Mouse (Mus musculus) macrophage (primary cell): ENCODE results near the gene Myo7a. TPM values are rescaled to one million over a fixed set of nuclear protein-coding genes. Genes with fewer than 3 reads are reported as not detected.

Source experiments
- H3K27ac ChIP-seq: fragments of 350-480 bp; formaldehyde crosslinking; 2 replicates; pipeline ENCODE4 v1.9.0; 2021
- H3K36me3 ChIP-seq: fragments of 350-480 bp; formaldehyde crosslinking; 2 replicates; pipeline ENCODE4 v1.9.0; 2021; ENCODE audit errors: inconsistent target
- H3K4me3 ChIP-seq: fragments of 350-480 bp; formaldehyde crosslinking; 2 replicates; pipeline ENCODE4 v1.9.0; 2021; ENCODE audit errors: inconsistent target
- H3K79me2 ChIP-seq: fragments of 350-480 bp; formaldehyde crosslinking; 2 replicates; pipeline ENCODE4 v1.9.0; 2021; ENCODE audit errors: inconsistent target
- WGBS: methylation state at CpG from one replicate; pipeline ENCODE4 v1.1.7; 2026; ENCODE audit warnings: inconsistent platforms; ENCODE audit not compliant: missing documents; 5-methylcytosine and 5-hydroxymethylcytosine counted together
- polyA plus RNA-seq: library from polyadenylated mRNA; stranded (reverse); fragments of 250-400 nt; gene quantifications from 3 replicates; pipeline ENCODE4 v1.2.4, GENCODE M21; 2018; ENCODE audit warnings: inconsistent platforms
- total RNA-seq, 78 experiments: library from RNA; depleted of rRNA; stranded (reverse); fragments of 250-400 nt; gene quantifications; 1 replicate in 9 of 78; 2 replicates in 24 of 78; 3 replicates in 43 of 78; 4 replicates in 2 of 78; pipeline ENCODE4 v1.2.4; 2018; ENCODE audit warnings: inconsistent platforms in 56 of 78

Myo7a gene
- 100 to 1,000 TPM in 3 of 26 experiments, 10 to 100 TPM in 22, 1 to 10 TPM in 1; 6.6 to 104 (median 61.0) TPM for total RNA-seq (2018; cell fraction: chromatin; rRNA removed)
- 10 to 100 TPM; 12.8 to 41.8 (median 21.1) TPM for total RNA-seq (2018; cell fraction: cytosol; rRNA removed)
- total RNA-seq (2018; cell fraction: nucleus; rRNA removed), result 100 to 1,000 TPM in 1 of 26 experiments, 10 to 100 TPM in 22, 1 to 10 TPM in 3; 6.1 to 122 (median 36.1) TPM
- 19.5 to 48.5 TPM (median 22.7 TPM) in 3 replicates for polyA plus RNA-seq

DNA sequence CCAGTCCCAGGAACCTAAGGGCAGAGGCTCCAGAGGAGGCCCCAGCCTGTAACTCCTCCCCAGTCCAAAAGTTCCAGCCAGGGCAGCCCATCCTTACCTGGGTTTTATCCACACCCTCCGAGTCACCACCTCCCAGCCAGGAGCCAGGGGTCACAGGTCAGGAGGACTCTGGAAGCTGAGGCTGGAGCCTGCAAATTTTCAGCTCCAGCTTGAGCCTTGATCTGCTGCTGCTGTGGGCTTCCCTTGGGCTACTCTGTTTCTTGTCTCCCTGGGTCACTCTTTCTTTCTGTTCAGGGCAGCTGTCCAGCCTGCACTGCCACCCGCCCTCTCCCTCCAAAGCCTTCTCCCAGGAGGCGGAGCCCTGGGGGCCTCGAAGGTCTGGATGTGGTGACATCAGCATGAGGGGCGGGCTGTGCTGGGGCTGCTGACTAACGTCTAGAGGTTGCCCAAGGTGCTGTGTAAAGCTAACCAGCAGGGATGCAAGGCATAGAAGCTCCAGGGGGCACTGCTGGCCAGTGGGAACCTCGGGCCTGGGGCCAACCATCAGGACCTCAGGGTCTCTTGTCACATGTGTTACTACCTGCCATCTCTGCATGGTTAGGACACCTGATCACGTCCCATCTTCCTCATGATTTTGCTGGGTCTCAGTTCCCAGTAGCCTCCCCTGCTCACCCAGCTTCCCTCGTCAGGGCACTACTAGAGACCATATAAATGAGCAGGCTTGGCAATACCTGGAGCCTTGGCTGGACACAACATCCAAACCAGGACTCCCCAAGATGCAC, at the start of gene Myo7a:
Gene Myo7a (minus strand): TSS at position 346 of the 782 bp plus-strand sequence.
- WGBS, result 72% methylated on average over 9 of the region's 9 CpGs
- Histone ChIP-seq H3K4me3 (no peak within 1 kb of the TSS), H3K27ac (no peak within 1 kb of the TSS), H3K36me3 (no peaks in the 10 kb centered on the region), H3K79me2 (no peaks in the 10 kb centered on the region)

DNA sequence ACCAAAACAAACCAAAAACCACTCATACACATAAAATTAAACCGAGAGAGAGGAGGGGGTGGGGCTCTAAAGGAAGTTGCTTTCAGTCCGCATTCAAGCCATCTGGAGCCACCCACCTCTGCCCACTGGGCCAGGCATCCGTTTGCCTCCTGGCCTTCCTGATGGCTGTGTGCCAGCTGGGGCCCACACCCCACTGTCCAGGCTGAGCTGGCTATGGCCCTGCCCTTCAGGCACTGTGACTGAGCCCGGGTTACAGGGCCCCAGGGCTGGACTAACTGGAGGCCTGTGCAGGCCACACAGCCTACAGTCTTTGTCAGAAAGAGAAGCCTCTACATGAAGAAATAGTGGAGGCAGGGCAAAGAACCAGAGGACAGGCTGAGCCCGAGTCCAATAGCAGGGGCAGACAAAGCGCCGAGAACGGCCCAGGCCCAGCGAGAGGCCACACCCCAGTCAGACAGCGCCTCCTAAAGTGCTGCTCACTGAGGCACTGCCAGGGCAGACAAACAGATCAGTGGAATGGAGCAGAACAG, 45.7 kb upstream of the Myo7a start:
- Histone ChIP-seq H3K36me3 (no peaks in the 10 kb centered on the region), H3K4me3 (no peak overlapping the region), H3K79me2 (peaks cover 5% of the 10 kb centered on the region; the same call in 1 of the 2 replicates), H3K27ac (peak overlapping the region; percentile 62)
- WGBS, result 17% methylated on average over 10 of the region's 10 CpGs

DNA sequence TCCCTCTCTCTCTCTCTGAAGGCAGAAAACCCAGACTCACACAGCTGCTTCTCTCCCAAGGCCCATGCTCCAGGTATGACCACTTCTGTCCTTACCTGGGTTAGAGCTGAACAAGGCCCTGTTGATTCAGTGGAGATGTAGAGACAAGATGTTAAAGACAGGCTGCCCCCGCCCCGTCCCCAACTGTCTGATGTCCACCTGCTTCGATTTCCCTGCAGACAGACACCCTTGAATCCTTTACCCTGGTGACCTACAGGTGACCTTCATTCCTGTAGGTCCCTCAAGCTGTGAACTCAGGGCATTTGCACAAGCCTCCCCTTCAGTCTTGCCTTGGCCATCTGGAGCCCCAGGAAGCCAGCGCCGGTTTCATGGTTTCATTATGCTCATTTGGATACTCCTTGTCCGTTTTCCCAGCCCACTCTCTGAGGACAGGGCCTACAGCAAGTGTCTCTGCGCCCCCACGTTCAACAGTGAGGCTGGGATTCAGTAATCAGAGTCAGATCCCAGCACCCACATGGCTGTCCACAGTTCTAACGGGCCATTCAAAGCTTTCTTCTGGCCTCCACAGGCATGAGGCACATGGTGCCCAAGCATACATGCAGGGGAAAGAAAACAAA, 45.2 kb upstream of the Myo7a start:
- H3K4me3 ChIP-seq, result no peak overlapping the region
- peaks cover 5% of the 10 kb centered on the region; the same call in 1 of the 2 replicates for H3K79me2 ChIP-seq
- H3K27ac ChIP-seq, result peak overlapping the region; percentile 62
- H3K36me3 ChIP-seq, result no peaks in the 10 kb centered on the region
- 70% methylated on average over 9 of the region's 9 CpGs for WGBS

DNA sequence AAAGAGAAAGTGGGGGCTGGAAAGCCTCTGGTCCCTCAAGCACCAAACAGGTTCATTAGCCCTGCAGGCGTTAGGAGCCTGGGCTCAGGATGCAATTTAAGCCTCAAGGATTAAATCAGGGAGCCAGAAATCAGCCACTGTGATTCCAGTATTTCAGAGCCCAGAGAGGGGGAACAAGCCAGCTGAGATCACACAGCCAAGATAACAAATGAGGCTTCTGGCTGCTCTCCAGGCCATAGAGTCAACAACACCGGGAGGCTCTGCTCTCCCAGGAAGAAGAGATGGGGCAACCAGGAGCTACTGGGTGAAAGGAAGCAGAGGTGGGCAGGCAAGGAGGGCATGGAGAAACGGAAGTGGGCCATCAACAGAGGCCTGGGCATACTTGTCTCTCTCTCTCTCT, 44.4 kb upstream of the Myo7a start:
- no peak overlapping the region for H3K27ac ChIP-seq
- WGBS, result 58% methylated on average over 3 of the region's 3 CpGs
- no peaks in the 10 kb centered on the region for H3K36me3 ChIP-seq
- H3K4me3 ChIP-seq, result no peak overlapping the region
- peaks cover 5% of the 10 kb centered on the region; the same call in 1 of the 2 replicates for H3K79me2 ChIP-seq

DNA sequence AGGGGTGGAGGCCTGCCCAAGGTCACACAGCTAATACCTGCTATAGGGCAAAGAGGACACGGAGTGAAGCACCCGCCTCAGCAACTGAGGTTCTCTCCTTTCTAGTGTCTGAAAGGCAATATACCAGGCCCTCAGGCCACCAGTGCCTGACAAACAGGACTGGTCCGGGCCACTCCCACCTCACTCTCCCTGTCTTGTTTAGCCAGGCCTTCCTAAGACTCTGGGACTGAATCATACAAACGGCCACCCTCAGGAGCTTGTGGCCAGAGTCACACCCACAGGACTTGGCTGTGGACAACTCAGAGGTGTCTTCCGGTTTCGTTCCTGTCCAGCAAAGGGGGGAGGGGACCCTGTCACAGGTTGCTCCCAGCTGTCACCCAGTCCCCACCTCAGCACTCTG, 42.9 kb upstream of the Myo7a start:
- no peak overlapping the region for H3K27ac ChIP-seq
- H3K4me3 ChIP-seq, result no peak overlapping the region
- H3K36me3 ChIP-seq, result no peaks in the 10 kb centered on the region
- WGBS, result 80% methylated on average over 6 of the region's 6 CpGs
- H3K79me2 ChIP-seq, result peaks cover 5% of the 10 kb centered on the region; the same call in 1 of the 2 replicates

DNA sequence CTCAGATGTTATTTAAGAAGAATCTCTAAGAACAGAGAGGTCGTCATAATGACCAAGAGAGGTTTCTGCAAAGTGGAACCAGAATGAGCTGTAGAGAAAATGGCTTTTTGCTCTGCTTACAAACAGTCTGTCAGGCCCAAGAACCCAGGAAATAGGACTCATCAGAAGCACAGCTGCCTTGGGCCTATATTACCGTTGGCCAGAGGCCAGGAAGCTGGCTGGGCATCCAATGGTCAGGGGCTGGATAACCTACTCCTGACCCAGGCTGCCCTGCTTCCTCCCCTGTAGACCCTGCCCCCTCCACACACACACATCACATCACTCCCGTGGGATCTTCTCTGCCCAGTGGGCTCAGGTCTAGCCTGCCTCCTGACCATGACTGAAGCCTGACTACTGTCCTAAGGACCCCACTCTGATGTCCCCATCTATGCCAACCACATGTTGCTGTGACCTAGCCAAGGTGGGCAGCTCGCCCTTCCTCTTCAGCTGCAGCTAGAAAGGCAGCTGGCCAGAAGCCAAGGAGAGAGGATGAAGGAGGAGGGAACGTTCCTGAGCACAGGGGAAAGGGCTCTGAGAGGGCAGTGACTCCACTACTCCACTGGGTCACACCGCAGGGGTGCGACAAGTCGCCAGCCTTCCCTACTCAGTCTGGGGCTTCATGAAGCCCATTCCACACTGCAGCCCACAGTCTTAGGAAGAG, 40.9 kb upstream of the Myo7a start:
- Histone ChIP-seq H3K36me3 (no peaks in the 10 kb centered on the region), H3K27ac (no peak overlapping the region), H3K79me2 (no peaks in the 10 kb centered on the region), H3K4me3 (no peak overlapping the region)
- WGBS, result 57% methylated on average over 8 of the region's 8 CpGs

DNA sequence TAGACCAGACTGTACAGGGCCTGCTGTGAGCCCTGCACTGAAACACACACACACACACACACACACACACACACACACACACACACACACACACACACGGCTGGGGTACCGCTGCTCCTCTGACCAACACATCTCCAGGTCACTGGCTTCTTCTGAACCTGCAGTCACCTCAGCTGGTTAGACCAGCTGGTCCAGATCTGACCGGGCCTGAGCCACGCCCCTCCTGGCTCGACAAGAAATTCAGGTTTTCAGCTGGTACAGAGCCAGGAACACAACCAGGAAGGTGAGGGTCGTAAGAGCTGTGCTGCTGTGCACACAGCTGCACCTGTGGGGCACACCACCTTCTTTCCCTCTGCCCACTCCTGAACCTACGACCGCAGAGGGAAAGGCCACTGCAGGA, 39.2 kb upstream of the Myo7a start:
- Histone ChIP-seq H3K27ac (no peak overlapping the region), H3K36me3 (no peaks in the 10 kb centered on the region), H3K4me3 (no peak overlapping the region), H3K79me2 (no peaks in the 10 kb centered on the region)
- 82% methylated on average over 6 of the region's 8 CpGs for WGBS

DNA sequence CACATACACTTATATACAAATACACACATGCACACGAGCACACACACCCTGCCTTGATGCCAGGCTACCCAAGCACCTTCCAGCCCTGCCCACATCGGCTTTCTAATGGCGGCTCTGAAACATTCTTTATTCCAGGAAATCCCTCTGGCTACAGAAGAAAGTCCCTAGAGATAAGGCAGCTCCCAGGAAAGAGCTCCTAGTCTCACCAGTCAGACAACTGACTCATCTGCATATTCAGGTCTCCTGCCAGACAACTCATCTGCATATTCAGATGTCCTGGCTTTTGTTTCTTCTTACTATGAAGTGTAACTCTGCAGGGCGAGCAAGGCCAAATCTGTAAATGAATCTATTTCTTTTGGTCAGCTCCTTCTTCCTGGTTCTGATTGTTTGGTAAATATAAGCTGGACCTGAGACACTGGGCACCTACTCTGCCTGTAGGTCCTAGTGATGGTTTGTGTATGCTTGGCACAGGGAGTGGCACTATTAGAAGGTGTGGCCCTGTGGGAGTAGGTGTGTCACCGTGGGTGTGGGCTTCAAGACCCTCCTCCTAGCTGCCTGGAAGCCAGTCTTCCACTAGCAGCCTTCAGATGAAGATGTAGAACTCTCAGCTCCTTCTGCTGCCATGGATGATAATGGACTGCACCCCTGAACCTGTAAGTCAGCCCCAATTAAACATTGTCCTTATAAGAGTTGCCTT, 38.5 kb upstream of the Myo7a start:
- no peak overlapping the region for H3K27ac ChIP-seq
- WGBS, result 90% methylated on average over 5 of the region's 5 CpGs
- H3K79me2 ChIP-seq, result no peaks in the 10 kb centered on the region
- no peaks in the 10 kb centered on the region for H3K36me3 ChIP-seq
- no peak overlapping the region for H3K4me3 ChIP-seq

DNA sequence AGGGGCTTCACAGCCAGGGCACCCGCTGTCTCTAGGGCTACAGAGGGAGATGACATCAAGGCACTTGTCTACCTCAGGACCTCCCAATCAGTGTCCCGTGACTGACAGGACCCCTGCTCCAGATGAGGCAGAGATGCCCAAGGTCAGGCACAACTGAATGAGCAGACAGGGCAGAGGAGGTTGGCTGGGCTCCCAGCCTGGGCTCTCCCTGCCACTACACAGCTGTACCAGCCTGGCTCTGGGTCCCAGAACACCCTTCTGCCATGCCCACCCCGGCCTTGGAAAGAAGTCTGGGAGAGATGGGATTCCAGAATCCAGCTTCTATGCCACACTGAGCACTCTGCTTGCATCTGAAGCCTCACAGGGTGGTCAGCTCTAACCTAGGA, 36.9 kb upstream of the Myo7a start:
- Histone ChIP-seq H3K4me3 (no peak overlapping the region), H3K79me2 (no peaks in the 10 kb centered on the region), H3K36me3 (no peaks in the 10 kb centered on the region), H3K27ac (no peak overlapping the region)
- WGBS, result 41% methylated on average over 2 of the region's 3 CpGs

DNA sequence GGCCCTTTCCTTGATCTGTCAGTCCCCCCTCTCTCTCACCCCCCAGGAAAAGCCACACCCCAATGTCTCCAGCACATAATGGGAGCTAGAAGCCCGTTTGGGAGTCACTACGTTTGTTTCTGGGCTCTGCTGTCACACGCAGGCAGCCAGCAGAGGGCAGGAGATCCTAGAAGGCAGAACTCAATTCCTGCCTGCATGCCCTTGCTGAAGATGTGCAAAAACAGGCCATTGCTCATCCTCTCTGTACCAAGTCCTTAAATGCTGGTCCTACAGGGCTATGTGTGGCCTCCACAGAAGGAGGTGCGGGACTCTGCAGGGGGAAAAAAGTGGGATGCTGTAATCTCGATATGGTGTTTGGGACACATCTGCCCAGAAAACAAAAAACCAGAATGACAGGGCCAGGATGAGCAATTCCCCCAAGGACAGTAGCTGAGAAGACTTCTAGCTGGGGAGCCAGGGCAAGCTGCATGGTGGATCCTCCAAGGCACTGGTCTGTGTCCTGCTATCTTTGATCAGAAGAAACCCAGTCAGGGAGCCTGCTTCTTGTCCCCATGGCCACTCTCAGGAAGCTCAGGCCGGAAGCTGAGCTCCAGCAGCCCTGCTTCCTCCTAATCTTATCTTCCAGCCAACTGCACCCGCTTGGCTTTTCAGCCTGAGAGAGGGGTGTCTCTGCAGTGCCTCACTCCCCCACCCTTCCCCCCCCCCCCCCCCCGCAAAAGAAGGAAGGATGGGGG, 36.4 kb upstream of the Myo7a start:
- Histone ChIP-seq H3K36me3 (no peaks in the 10 kb centered on the region), H3K4me3 (no peak overlapping the region), H3K27ac (peak overlapping the region; percentile 34), H3K79me2 (no peaks in the 10 kb centered on the region)
- 19% methylated on average over 8 of the region's 8 CpGs for WGBS

DNA sequence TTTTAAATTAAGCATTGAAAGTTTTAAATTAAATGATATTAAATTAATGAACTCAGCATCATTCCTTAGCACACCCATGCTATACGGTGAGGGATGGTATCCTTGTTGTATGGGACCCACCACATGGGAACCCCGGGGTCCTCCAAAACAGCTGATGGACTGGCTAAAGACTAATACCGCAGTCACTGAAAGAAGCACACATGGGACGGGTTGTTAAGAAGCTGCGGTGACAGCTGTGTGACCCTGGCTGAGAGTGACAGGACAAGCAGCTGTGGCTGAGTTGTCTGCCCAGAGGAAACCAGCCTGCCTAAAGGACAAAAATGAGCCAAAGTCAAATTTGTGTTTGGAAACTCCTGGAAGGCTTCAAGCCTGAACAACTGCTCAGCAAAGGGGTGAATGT, 34.6 kb upstream of the Myo7a start:
- H3K4me3 ChIP-seq, result no peak overlapping the region
- WGBS, result 93% methylated on average over 5 of the region's 5 CpGs
- H3K27ac ChIP-seq, result no peak overlapping the region
- no peaks in the 10 kb centered on the region for H3K36me3 ChIP-seq
- no peaks in the 10 kb centered on the region for H3K79me2 ChIP-seq

DNA sequence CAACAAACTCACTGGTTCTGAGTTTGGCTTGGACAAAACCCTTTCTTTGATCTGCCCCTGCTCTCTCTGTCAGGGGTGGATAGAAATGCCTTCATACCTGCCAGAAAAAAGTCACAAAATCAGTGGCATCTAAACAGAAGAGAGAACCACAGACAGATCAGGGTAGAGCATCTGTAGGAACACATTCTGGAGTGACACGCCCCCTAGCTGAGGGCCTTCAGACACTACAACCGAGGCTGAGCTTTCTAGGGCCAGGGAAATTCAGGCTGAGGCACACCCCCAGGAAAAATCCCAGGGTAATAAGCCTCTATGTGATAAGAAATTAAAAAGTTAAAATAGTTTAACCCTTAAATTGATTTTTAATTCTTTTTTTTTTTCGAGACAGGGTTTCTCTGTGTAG, 34.0 kb upstream of the Myo7a start:
- 82% methylated on average over 3 of the region's 3 CpGs for WGBS
- Histone ChIP-seq H3K27ac (no peak overlapping the region), H3K36me3 (no peaks in the 10 kb centered on the region), H3K4me3 (no peak overlapping the region), H3K79me2 (no peaks in the 10 kb centered on the region)

DNA sequence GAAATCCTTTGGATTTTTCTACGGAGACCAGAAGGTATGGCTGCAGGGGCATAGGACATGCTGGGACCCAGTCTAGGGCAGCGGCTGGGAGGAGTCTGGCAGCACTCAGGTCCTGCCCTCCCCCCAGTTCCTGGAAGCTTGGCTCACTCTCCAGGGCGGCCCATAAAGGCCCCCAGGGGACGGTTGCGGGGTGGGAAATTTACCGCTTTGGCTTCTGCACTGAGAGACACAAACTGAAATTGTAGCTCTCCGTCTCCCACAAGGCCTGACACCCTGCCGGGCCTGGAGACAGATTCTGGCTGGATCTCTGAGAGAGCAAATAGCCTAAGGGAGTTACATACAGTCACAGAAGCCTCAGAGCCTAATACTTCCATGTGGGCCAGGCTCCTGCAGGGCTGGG, 33.1 kb upstream of the Myo7a start:
- 93% methylated on average over 7 of the region's 8 CpGs for WGBS
- no peak overlapping the region for H3K4me3 ChIP-seq
- no peak overlapping the region for H3K27ac ChIP-seq
- no peaks in the 10 kb centered on the region for H3K36me3 ChIP-seq
- no peaks in the 10 kb centered on the region for H3K79me2 ChIP-seq
